Mouse (Mus musculus): ENCODE measurements around the gene Opn5. TPM values are rescaled to one million over a fixed set of nuclear protein-coding genes. Genes with fewer than 3 reads are reported as not detected.

The Opn5 gene
- polyA plus RNA-seq (2012; rRNA removed) = not detected in 2 replicates

DNA sequence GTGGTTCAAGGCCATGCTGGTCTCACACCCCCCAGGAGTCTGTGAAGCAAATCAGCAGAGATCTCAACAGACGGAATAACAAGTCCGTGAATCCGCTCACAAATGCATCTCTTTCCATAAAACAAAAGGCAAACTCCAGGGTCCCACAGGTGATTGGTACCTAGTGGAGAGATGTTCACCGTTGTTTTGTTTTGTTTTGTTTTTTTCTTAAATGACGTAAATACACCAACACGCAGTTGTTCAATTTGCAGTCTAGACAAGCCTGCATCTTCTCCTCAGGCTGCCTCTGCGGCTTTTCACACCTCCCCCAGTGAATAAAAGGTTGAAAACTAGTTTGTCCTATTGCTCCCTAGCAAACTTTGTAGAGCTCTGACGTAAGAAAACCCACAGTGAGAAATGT lies at the start of gene Opn5:
Gene Opn5, minus strand, starts transcription at position 101 of the 400 bp plus-strand sequence.

Other genes starting within 250 kb of the Opn5 start
- 0.01 and 0.02 TPM in 2 replicates for gene Adgrf4, start 80.9 kb upstream of the Opn5 start, polyA plus RNA-seq (2012; rRNA removed)
- 0.01 and 0.02 TPM in 2 replicates for gene Adgrf2, start 130.8 kb upstream of the Opn5 start, polyA plus RNA-seq (2012; rRNA removed)